Mouse (Mus musculus) cerebellum, adult 11-12 months (tissue): ENCODE measurements around the gene Sh3d19.

ENCODE experiments used
- DNase-seq: peaks from one replicate; pipeline ENCODE4 v3.0.0; 2022

The Sh3d19 gene

GRCm38 (mm10) chr3:86030566-86030965, 59.7 kb downstream of the Sh3d19 start:
- DNase-seq = peak; percentile 49

- DNase-seq = no peak
Observed at GRCm38 (mm10) chr3:86033455-86034090, 62.7 kb downstream of the Sh3d19 start.

DNA sequence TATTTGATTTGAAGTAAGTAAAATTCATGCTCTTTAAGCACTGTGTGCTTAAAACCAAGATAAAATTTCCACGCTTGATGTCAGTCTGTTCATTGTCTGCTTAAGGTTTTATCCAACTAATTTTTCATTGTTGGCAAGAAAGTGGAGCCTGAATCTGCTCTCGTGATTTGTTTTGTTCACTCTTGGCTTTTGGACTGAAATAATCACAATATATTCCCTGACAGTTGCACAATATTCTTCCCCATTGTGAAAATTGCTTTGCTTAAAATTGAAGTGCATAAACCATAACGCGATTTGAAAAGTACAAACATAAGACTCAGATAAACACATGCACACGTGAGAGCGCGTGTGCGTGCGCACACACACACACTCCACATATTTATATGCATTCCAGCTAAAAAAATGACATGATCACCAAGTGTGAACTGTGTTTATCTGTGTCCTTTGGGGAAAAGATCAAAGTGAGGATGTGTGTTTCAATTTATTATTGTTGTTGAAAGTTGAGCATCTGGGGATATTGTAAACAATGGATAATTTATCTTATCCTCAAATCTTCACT, 67.1 kb downstream of the Sh3d19 start:
- no peak for DNase-seq

- no peak for DNase-seq
Observed at GRCm38 (mm10) chr3:86038648-86039047, 67.7 kb downstream of the Sh3d19 start.

DNA sequence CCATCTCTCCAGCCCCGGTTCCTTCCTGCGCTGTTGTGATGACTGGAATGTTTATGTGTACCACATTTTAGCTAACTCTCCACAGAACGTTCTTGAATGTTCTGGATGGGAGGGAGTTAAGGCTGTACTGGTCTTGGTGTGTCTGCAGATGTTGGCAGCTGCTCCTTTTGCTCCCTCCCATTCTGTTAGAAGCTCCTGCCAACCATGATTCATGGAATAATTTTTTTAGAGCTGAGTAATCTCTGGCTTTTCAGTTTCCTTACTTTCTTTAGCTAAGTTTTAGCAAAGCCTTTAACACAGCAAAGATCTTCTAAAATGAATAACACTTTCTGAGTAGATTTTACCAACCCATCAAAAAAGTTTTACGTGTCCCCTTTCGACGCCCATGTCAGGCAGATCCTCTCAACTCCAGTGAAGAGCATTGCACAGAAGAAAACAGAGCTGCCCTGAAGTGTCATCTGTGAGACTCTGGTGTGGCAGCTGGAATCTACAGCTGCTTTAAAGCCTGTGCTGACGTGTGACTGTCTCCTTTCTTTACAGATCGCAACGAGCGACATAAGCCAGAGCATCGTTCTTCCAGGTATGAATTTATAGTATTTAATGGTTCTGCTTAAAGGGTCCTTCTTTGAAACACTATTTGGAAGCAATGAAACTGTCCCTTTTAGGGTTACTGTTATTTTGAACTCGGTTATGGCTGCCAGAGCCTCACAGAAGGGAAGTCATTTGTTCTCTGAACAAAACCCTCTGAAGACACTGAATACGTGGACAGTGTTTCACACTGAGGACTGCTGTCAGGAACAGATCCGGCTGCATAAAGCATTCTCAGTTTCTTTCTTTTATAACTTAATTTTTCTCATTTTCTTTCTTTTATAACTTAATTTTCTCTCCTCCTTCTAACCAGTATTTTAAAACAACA, 69.6 kb downstream of the Sh3d19 start:
- DNase-seq = no peak

- no peak for DNase-seq
Observed at GRCm38 (mm10) chr3:86047686-86048408, 76.9 kb downstream of the Sh3d19 start.

- no peak for DNase-seq
Observed at GRCm38 (mm10) chr3:86049041-86049440, 78.1 kb downstream of the Sh3d19 start.

DNA sequence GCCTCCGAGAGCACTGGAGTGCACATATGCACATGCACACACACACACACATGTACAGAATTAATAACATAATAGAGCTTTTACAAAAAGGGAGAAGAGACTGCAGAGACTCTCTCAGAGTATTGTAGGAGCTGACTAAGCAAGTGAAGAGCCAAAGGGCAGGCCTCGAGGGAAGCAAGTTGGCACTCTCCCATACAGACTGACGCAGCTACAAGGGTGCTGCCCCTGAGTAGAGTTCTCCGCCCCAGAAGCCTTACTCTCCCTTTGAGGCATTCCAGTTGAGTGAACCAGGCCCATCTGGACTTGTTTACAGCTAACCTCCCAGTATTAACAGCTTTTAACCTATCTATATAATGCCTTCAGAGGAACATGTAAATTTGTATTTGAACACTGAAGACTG, 85.8 kb downstream of the Sh3d19 start:
- no peak for DNase-seq

DNA sequence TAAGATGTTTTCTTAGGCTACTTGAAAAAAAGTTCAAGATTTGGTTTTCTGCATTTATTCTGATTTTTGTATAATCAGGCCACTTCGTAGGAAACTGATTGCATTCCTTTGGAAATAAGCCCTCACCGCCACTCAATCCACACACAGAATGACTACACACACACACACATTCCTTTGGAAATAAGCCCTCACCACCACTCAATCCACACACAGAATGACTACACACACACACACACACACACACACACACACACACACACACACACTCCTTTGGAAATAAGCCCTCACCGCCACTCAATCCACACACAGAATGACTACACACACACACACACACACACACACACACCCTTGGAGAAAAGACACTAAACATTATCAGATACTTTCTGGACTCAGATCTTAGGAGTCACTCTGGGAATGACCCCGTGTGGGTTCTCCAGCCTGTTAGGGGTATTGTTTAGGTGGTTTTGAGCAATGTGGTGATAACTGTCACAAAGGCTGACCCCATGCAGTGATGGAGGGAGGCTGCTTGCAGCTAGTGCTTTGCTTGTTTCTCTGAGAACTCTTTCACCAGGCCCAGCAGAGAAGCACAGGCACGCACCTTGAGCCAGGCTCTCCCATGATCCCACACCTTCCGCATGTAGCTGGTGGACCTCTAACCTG, 86.7 kb downstream of the Sh3d19 start:
- DNase-seq = no peak

- DNase-seq = no peak
Observed at GRCm38 (mm10) chr3:86069646-86070250, 98.8 kb downstream of the Sh3d19 start.

- DNase-seq = no peak
Observed at GRCm38 (mm10) chr3:86070799-86071198, 99.9 kb downstream of the Sh3d19 start.

- no peak for DNase-seq
Observed at GRCm38 (mm10) chr3:86072066-86072465, 101.2 kb downstream of the Sh3d19 start.

- no peak for DNase-seq
Observed at GRCm38 (mm10) chr3:86072889-86073288, 102.0 kb downstream of the Sh3d19 start.

DNA sequence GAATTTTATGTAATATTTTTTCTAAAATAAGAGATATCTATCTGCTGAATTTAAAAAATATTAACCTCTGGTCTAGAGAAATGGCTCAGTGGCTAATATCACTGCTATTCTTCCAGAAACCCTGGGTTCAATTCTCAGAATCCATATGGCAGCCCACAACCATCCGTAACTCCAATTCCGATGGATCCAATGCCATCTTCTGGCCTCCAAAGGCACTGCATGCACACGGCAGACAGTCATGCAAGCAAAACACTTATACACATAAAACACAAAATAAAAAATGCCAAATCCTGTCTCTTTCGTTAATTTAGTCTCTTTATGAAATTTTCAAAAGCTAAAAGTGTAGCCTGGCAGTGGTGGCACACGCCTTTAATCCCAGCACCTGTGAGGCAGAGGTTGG, 104.7 kb downstream of the Sh3d19 start:
- no peak for DNase-seq

DNA sequence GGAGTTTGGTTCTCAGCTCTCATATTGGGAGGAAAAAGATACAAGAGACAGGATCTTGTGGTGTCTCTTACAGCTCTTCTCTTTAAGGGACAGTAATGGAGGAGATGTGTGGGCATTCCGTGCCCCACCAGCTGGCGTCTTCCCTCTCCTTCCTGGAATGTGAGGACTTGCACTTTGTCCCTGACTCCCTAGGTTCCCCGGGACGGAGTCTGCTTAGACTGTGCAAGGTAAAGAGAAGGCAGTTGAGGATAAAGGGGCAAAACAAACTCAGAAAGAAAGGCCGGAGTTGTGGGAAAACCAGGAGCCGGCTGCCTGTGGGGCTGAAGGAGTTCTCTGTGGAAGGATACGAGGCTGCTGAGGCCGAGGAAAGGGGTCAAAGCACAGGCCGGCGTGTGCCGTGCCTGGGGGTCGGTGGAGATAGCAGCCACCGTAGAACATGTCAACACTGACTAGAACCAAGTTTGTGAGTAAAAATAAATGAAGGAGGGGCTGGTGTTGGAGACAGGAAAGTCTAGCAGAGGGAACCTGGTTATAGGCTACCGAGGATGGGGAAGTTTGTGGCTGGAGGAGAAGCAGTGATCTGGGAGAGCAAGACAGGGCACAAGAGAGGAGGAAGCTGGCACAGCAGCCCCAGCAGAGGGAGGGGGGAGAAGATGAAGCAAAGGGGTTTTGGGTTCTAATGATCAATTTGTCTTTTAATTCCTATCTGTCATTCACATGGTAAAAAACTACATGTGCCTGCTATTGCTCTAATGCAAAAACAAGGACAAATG, 105.8 kb downstream of the Sh3d19 start:
- DNase-seq = no peak

- DNase-seq = no peak
Observed at GRCm38 (mm10) chr3:86083051-86083450, 112.1 kb downstream of the Sh3d19 start.

DNA sequence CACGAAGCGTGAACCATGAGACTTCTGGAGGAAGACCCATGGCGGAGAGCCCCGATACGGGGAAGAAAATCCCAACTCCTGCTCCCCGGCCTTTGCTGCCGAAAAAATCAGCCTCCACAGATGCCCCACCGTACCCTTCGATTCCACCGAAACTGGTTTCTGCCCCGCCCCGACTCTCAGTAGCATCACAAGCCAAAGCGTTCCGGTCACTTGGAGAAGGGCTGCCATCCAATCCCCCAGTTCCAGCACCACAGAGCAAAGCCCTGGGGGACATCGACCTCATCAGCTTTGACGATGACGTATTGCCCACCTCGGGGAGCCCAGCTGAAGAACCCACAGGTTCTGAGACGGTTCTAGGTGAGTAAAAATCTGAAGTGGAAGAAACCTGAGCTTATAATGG, 114.1 kb downstream of the Sh3d19 start:
- DNase-seq = no peak

GRCm38 (mm10) chr3:86087872-86088271, 117.0 kb downstream of the Sh3d19 start:
- DNase-seq = no peak

DNA sequence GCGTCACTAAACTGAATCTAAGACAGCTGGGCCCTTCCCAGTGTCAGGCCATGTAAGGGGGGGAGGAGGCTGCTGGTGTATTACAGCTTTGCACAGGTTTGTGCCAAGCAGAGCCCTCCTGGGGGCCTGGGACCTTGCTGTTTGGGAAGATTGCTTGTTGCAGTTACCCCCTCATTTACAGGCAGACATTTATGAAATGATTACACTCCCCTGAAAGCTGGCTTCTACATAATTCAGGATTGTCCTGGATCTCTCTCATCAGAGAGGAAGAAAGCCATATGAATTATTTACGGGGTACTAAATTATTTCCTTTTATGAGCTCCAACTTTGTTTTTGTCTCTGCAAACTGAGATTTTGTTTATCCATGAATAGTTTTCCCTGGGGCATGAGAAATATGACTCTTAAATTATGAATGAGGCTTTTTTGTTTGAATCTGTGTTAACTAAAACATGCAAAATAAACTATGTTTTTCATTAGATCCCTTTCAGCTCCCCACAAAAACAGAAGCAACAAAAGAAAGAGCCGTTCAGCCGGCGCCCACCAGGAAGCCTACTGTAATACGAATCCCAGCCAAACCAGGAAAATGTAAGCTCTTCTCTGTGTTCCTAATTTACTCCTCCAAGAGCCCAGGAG, 122.4 kb downstream of the Sh3d19 start:
- no peak for DNase-seq

GRCm38 (mm10) chr3:86093907-86094306, 123.0 kb downstream of the Sh3d19 start:
- no peak for DNase-seq

DNA sequence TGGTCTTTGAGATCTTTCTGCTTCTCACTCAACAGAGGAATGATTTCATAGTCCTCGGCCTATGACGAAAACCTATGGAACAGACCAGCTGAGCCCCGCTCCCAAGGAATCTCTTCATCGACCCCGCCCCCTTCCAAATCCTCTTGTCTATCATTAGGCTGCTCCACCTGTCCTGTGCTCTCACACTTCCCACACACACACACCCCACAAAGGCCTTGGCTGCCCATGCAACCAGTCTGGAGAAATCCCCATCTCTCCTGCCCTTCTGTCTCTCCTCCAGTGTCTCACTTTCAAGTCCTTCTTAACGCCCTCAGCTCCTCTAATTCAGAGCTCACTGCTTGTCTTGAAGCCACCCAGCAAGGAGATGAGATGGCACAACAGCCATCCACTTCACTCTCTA, 131.0 kb downstream of the Sh3d19 start:
- no peak for DNase-seq
